ENCODE assay signal across 8 mouse cellular contexts in genomic region chr13:95889981-95890545, GRCm38 (mm10). TPM values are rescaled to one million over a fixed set of nuclear protein-coding genes. Genes with fewer than 3 reads are reported as not detected.
DNase-seq lines count a peak whose midpoint lies in the region; ATAC-seq and TF ChIP-seq lines count a peak whose summit lies in the region.

No protein-coding gene starts in this region.

- H3K4me2 ChIP-seq in forebrain, embryonic 11.5 days (ENCODE audit: low read depth, low read length, severe bottlenecking) = peak overlapping the region; percentile 95
- H3K4me2 ChIP-seq in limb, embryonic 11.5 days (ENCODE audit: low read depth, severe bottlenecking) = peak overlapping the region; percentile 96

- H3K27me3 ChIP-seq in forebrain, embryonic 11.5 days (ENCODE audit: control insufficient read depth, insufficient read depth, low read length) = no peaks in the 10 kb centered on the region; the same call in 1 of the 2 replicates
- no peaks in the 10 kb centered on the region for H3K27me3 ChIP-seq in limb, embryonic 11.5 days (ENCODE audit: control insufficient read depth, insufficient read depth, low read length)

- H3K9ac ChIP-seq in forebrain, embryonic 11.5 days (ENCODE audit: low read length) = peak overlapping the region; percentile 37; the same call in 1 of the 2 replicates
- no peak overlapping the region for H3K9ac ChIP-seq in limb, embryonic 11.5 days (ENCODE audit: low read length)

- no peaks in the 10 kb centered on the region for H3K9me3 ChIP-seq in forebrain, embryonic 11.5 days (ENCODE audit: control insufficient read depth, low read length)
- no peaks in the 10 kb centered on the region for H3K9me3 ChIP-seq in limb, embryonic 11.5 days (ENCODE audit: control insufficient read depth, low read length)

- no peak for TF ChIP-seq CTCF in gastrocnemius, adult 2 months (IDR thresholded peaks at IDR 0.05)

- ATAC-seq in forebrain, embryonic 11.5 days (replicated peaks; ENCODE audit: low FRiP score) = no peak
- no peak for ATAC-seq in limb, embryonic 11.5 days (ENCODE audit: insufficient number of reproducible peaks, low FRiP score, low TSS enrichment, low read depth)

- intact Hi-C loops in gastrocnemius, adult 2 months (cut with DNase I) = loop anchor here (5.0 kb wide), 1 partner anchor 328 kb away; no protein-coding TSS in a partner anchor
- intact Hi-C loops in gastrocnemius, postnatal 14 days (cut with DNase I; ENCODE audit: low total_unique reads) = no loop called here

- H3K36me3 ChIP-seq in forebrain, embryonic 11.5 days (ENCODE audit: control insufficient read depth, insufficient read depth, low read length) = no peaks in the 10 kb centered on the region
- H3K36me3 ChIP-seq in limb, embryonic 11.5 days (ENCODE audit: control insufficient read depth, insufficient read depth, low read length) = no peaks in the 10 kb centered on the region

- no peak for DNase-seq in gastrocnemius, adult 2 months
- DNase-seq in gastrocnemius, postnatal 14 days = no peak
- DNase-seq in ZHBTc4 (ENCODE audit: low read depth, low spot score) = peak; percentile 42
- peak; percentile 60 for DNase-seq in forebrain, embryonic 11.5 days (ENCODE audit: low spot score)
- DNase-seq in limb, embryonic 11.5 days (ENCODE audit: low spot score) = no peak
- DNase-seq in naive thymus-derived CD4-positive, alpha-beta T cell, adult 2 months (ENCODE audit: low read depth) = peak; percentile 50
- no peak for DNase-seq in spleen, postnatal 14 days (ENCODE audit: low spot score in 2 of 2)
- no peak for DNase-seq in testis, postnatal 14 days (ENCODE audit: low spot score)

- H3K27ac ChIP-seq in gastrocnemius, adult 2 months = no peak overlapping the region
- H3K27ac ChIP-seq in forebrain, embryonic 11.5 days (ENCODE audit: low read depth, low read length) = no peak overlapping the region
- no peak overlapping the region for H3K27ac ChIP-seq in limb, embryonic 11.5 days (replicated peaks; ENCODE audit: low read depth, low read length)

- peak overlapping the region; percentile 34; the same call in 1 of the 2 replicates for H3K4me3 ChIP-seq in gastrocnemius, adult 2 months
- H3K4me3 ChIP-seq in forebrain, embryonic 11.5 days (ENCODE audit: low read depth, low read length) = peak overlapping the region; percentile 84
- peak overlapping the region; percentile 10; the same call in 1 of the 2 replicates for H3K4me3 ChIP-seq in limb, embryonic 11.5 days (ENCODE audit: low read depth, low read length)

- 29% methylated on average over 8 of the region's 8 CpGs for WGBS in forebrain, embryonic 11.5 days
- WGBS in limb, embryonic 11.5 days = 41% methylated on average over 8 of the region's 8 CpGs

- H3K4me1 ChIP-seq in forebrain, embryonic 11.5 days (replicated peaks; ENCODE audit: control insufficient read depth, insufficient read depth, low read length) = peaks cover 16% of the 10 kb centered on the region
- peaks cover 13% of the 10 kb centered on the region for H3K4me1 ChIP-seq in limb, embryonic 11.5 days (ENCODE audit: control insufficient read depth, insufficient read depth, low read length)

RNA-seq across cellular contexts. Expression of gene Iqgap2, which starts 1.7 kb away (rescaled TPM):
- 1 to 10 TPM in 1 of 2 experiments, under 1 TPM in 1; 0.94 to 1.3 TPM for total RNA-seq in gastrocnemius, adult 2 months (2021)
- total RNA-seq in gastrocnemius, postnatal 14 days (2021) = 1 to 10 TPM; 2.4 to 2.7 TPM
- 19.8 and 20.1 TPM in 2 replicates for polyA plus RNA-seq in forebrain, embryonic 11.5 days (2014; fragmentation: Nextera tagmentation; extraction: Ambion mirVana)
- 15.0 and 15.3 TPM in 2 replicates for polyA plus RNA-seq in limb, embryonic 11.5 days (2014; fragmentation: Nextera tagmentation; extraction: Ambion mirVana)

Comparison
In these comparisons a context has a peak if more than half of its experiments do, and no peak if none do; other contexts are left out.
1. DNase-seq: peak in ZHBTc4 (single experiment), forebrain, embryonic 11.5 days (single experiment) and naive thymus-derived CD4-positive, alpha-beta T cell, adult 2 months (single experiment); none in gastrocnemius, adult 2 months (single experiment), gastrocnemius, postnatal 14 days (single experiment), limb, embryonic 11.5 days (single experiment), spleen, postnatal 14 days (0 of 2) and testis, postnatal 14 days (single experiment).
2. H3K4me3 ChIP-seq: peak in every context shown above with its lines; median percentile 84 in forebrain, embryonic 11.5 days; 34 in gastrocnemius, adult 2 months; 10 in limb, embryonic 11.5 days.